Mouse (Mus musculus) limb, embryonic 14.5 days (tissue): Measurements from ENCODE around the gene Prr5. TPM values are rescaled to one million over a fixed set of nuclear protein-coding genes. Genes with fewer than 3 reads are reported as not detected.

Experiments
- ATAC-seq: fragments of 200-750 bp; cut with Nextera tagmentation; 2 replicates; pipeline ENCODE4 v1.8.0; 2017; ENCODE audit warnings: low read depth, moderate number of reproducible peaks, moderate TSS enrichment; ENCODE audit not compliant: low FRiP score
- DNase-seq: peaks from one replicate; pipeline ENCODE4 v3.0.0-alpha.2; 2015; ENCODE audit warnings: low spot score
- H3K27ac ChIP-seq: fragments of 300-500 bp; sonication (generic); replicated peaks from 2 replicates; pipeline ENCODE4 v1.5.1; 2014; ENCODE audit warnings: low read depth, mild to moderate bottlenecking, low read length, moderate library complexity, mixed read lengths
- H3K27me3 ChIP-seq: fragments of 300-500 bp; sonication (generic); 2 replicates; pipeline ENCODE4 v1.6.1; 2014; ENCODE audit warnings: low read length, mixed read lengths; ENCODE audit not compliant: control insufficient read depth, insufficient read depth
- H3K36me3 ChIP-seq: fragments of 300-500 bp; sonication (generic); 2 replicates; pipeline ENCODE4 v1.6.1; 2014; ENCODE audit warnings: mild to moderate bottlenecking, low read length, moderate library complexity, mixed read lengths; ENCODE audit not compliant: control insufficient read depth, insufficient read depth
- H3K4me1 ChIP-seq: fragments of 300-500 bp; sonication (generic); 2 replicates; pipeline ENCODE4 v1.6.1; 2014; ENCODE audit warnings: antibody characterized with exemption, low read length, mixed read lengths; ENCODE audit not compliant: control insufficient read depth, insufficient read depth
- H3K4me2 ChIP-seq: fragments of 300-500 bp; sonication (generic); replicated peaks from 2 replicates; pipeline ENCODE4 v1.6.1; 2014; ENCODE audit warnings: low read depth, mild to moderate bottlenecking, low read length, moderate library complexity; ENCODE audit not compliant: severe bottlenecking
- H3K4me3 ChIP-seq: fragments of 300-500 bp; sonication (generic); replicated peaks from 2 replicates; pipeline ENCODE4 v1.5.1; 2014; ENCODE audit warnings: low read length
- H3K9ac ChIP-seq: fragments of 300-500 bp; sonication (generic); 2 replicates; pipeline ENCODE4 v1.6.1; 2014; ENCODE audit warnings: mild to moderate bottlenecking, low read depth, low read length, moderate library complexity; ENCODE audit not compliant: severe bottlenecking
- H3K9me3 ChIP-seq: fragments of 300-500 bp; sonication (generic); 2 replicates; pipeline ENCODE4 v1.6.1; 2016; ENCODE audit warnings: low read length; ENCODE audit not compliant: control insufficient read depth
- POLR2A ChIP-seq: fragments of 200-500 bp; IDR thresholded peaks from 2 replicates; pipeline ENCODE4 v1.8.0; 2012; ENCODE audit warnings: inconsistent platforms, mild to moderate bottlenecking, moderate library complexity, borderline replicate concordance; ENCODE audit not compliant: insufficient read depth, insufficient read length; ENCODE audit errors: extremely low read depth
- WGBS: fragments of 180-500 bp; shearing (Covaris S2); extraction: QIAGEN DNeasy Blood & Tissue Kit; methylation state at CpG from one replicate; pipeline ENCODE4 v1.1.7; 2014; 5-methylcytosine and 5-hydroxymethylcytosine counted together
- polyA plus RNA-seq, 2 experiments: library from polyadenylated mRNA; depleted of rRNA in 1 of 2; stranded (reverse) in 1 of 2; unstranded in 1 of 2; fragments of >200 nt; fragmentation: Nextera tagmentation in 1 of 2; extraction: Ambion mirVana in 1 of 2; gene quantifications; 2 replicates each; pipeline versions ENCODE4 v1.2.1 to v1.2.3; 2012 to 2014

The Prr5 gene
- polyA plus RNA-seq (2012; rRNA removed), result 41.4 and 52.9 TPM in 2 replicates
- 29.7 and 29.8 TPM in 2 replicates for polyA plus RNA-seq (2014; fragmentation: Nextera tagmentation; extraction: Ambion mirVana)

- no peak within 1 kb of the TSS for H3K9ac ChIP-seq
Observed at GRCm38 (mm10) chr15:84668938-84669747, at the start of gene Prr5. Gene Prr5, plus strand, starts transcription at chr15:84669620.

GRCm38 (mm10) chr15:84620028-84620427, 49.4 kb upstream of the Prr5 start:
- Histone ChIP-seq H3K27ac (no peak overlapping the region), H3K36me3 (no peaks in the 10 kb centered on the region), H3K9me3 (no peaks in the 10 kb centered on the region), H3K27me3 (no peaks in the 10 kb centered on the region), H3K4me1 (no peaks in the 10 kb centered on the region), H3K4me3 (no peak overlapping the region), H3K9ac (no peak overlapping the region), H3K4me2 (no peak overlapping the region)
- WGBS, result 23% methylated on average over 3 of the region's 3 CpGs
- DNase-seq, result no peak
- TF ChIP-seq POLR2A, result no peak
- ATAC-seq, result no peak

More at GRCm38 (mm10) chr15:84668938-84669747, at the start of gene Prr5:
- no peak for ATAC-seq
- H3K27ac ChIP-seq, result no peak within 1 kb of the TSS
- no peaks in the 10 kb centered on the region for H3K36me3 ChIP-seq
- no peak for TF ChIP-seq POLR2A
- no peaks in the 10 kb centered on the region for H3K27me3 ChIP-seq
- DNase-seq, result no peak
- no peak within 1 kb of the TSS for H3K4me3 ChIP-seq
- no peak within 1 kb of the TSS for H3K4me2 ChIP-seq
- 70% methylated on average over 14 of the region's 14 CpGs for WGBS
- H3K9me3 ChIP-seq, result no peaks in the 10 kb centered on the region
- H3K4me1 ChIP-seq, result no peaks in the 10 kb centered on the region

GRCm38 (mm10) chr15:84621722-84622428, 47.5 kb upstream of the Prr5 start:
- no peak for DNase-seq
- Histone ChIP-seq H3K27ac (no peak overlapping the region), H3K36me3 (no peaks in the 10 kb centered on the region), H3K4me3 (no peak overlapping the region), H3K9ac (no peak overlapping the region), H3K4me2 (no peak overlapping the region), H3K27me3 (no peaks in the 10 kb centered on the region), H3K9me3 (no peaks in the 10 kb centered on the region), H3K4me1 (0 out of 2 replicates have a peak, but pooled peaks cover 8% of the 10 kb centered on the region)
- no peak for ATAC-seq
- no peak for TF ChIP-seq POLR2A
- WGBS, result 25% methylated on average over 14 of the region's 14 CpGs

DNA sequence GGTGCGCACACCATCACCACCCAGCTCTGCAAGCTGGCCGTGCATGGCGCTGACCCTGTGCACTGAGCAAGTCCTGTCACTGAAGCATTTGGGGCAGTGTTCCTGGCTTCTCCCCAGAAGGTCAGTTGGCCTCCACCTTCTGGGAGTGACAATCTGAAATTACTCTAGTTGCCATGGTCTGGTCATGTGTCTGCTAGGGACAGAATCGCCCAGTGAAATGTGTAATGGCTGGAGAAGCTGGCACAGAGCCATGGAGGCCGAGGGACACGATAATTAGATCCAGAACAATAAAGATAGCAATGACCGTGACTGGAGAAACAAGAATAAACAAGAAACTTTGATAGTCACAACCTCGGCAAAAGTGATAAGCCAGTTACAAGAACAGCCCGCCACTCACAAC, 44.5 kb upstream of the Prr5 start:
- 0 out of 2 replicates have a peak, but pooled peaks cover 8% of the 10 kb centered on the region for H3K4me1 ChIP-seq
- H3K27me3 ChIP-seq, result no peaks in the 10 kb centered on the region
- no peak overlapping the region for H3K4me2 ChIP-seq
- H3K27ac ChIP-seq, result no peak overlapping the region
- ATAC-seq (no peak), DNase-seq (no peak)
- no peaks in the 10 kb centered on the region for H3K9me3 ChIP-seq
- no peak overlapping the region for H3K9ac ChIP-seq
- no peak overlapping the region for H3K4me3 ChIP-seq
- TF ChIP-seq POLR2A, result no peak
- WGBS, result 49% methylated on average over 9 of the region's 9 CpGs
- H3K36me3 ChIP-seq, result no peaks in the 10 kb centered on the region

DNA sequence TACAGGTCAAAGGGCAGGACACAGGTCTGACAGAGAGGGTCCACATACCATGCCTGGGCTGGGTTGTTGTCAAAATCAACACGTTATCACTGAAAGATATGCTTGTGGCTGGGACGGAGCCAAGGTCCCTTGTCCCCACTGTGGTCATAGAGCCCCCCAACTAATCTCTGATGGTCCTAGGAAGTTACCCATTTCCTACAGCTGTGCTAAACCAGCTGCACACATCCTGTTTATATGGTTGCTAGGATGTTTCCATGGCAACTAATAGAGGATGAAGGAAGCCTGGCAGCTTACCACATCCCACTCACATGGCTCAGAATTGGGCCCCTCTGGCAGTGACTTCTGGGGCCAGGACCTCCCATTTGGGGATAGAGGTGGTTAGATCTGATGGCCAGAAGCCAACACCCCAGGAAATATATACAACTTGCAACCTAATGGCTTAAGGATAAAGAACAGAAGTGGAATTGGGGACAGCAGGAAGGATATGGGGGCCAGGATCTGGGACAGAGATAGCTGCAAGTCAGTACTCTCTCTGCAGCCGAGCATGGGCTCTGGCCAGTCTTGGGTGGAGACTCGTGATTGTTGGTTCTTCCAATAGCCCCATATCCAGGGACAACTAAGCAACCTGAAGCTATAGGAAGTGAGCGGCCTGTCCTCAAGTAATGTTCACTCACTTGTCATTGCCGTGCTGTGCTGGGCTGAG, 43.6 kb upstream of the Prr5 start:
- DNase-seq, result peak; percentile 71
- Histone ChIP-seq H3K27ac (no peak overlapping the region), H3K4me2 (no peak overlapping the region), H3K4me3 (no peak overlapping the region), H3K27me3 (no peaks in the 10 kb centered on the region), H3K4me1 (0 out of 2 replicates have a peak, but pooled peaks cover 8% of the 10 kb centered on the region), H3K36me3 (no peaks in the 10 kb centered on the region), H3K9ac (no peak overlapping the region), H3K9me3 (no peaks in the 10 kb centered on the region)
- 59% methylated on average over 6 of the region's 6 CpGs for WGBS
- peak; percentile 83 for ATAC-seq
- TF ChIP-seq POLR2A, result no peak
